8 mouse cellular contexts compared by ENCODE assay signal in genomic region chr4:115000429-115000795, GRCm38 (mm10). TPM values are rescaled to one million over a fixed set of nuclear protein-coding genes. Genes with fewer than 3 reads are reported as not detected.
DNase-seq lines count a peak whose midpoint lies in the region; ATAC-seq lines count a peak whose summit lies in the region.

No protein-coding gene starts in this region.

- H3K4me2 ChIP-seq in neural tube, embryonic 11.5 days (ENCODE audit: low read depth) = peak overlapping the region; percentile 68
- peak overlapping the region; percentile 58 for H3K4me2 ChIP-seq in embryonic facial prominence, embryonic 12.5 days (replicated peaks)
- peak overlapping the region; percentile 74 for H3K4me2 ChIP-seq in neural tube, embryonic 13.5 days

- H3K27me3 ChIP-seq in neural tube, embryonic 11.5 days (ENCODE audit: control insufficient read depth, insufficient read depth, low read length) = no peaks in the 10 kb centered on the region
- no peaks in the 10 kb centered on the region for H3K27me3 ChIP-seq in embryonic facial prominence, embryonic 12.5 days
- H3K27me3 ChIP-seq in limb, embryonic 10.5 days (ENCODE audit: low read depth, poor library complexity, severe bottlenecking) = no peaks in the 10 kb centered on the region
- no peaks in the 10 kb centered on the region for H3K27me3 ChIP-seq in neural tube, embryonic 13.5 days

- H3K4me1 ChIP-seq in neural tube, embryonic 11.5 days (ENCODE audit: control insufficient read depth, insufficient read depth, low read length) = 0 out of 2 replicates have a peak, but pooled peaks cover 5% of the 10 kb centered on the region
- H3K4me1 ChIP-seq in embryonic facial prominence, embryonic 12.5 days = peaks cover 14% of the 10 kb centered on the region
- H3K4me1 ChIP-seq in limb, embryonic 10.5 days = peaks cover 15% of the 10 kb centered on the region
- peaks cover 16% of the 10 kb centered on the region for H3K4me1 ChIP-seq in neural tube, embryonic 13.5 days (replicated peaks)

- peaks cover 2% of the 10 kb centered on the region; the same call in 1 of the 2 replicates for H3K36me3 ChIP-seq in neural tube, embryonic 11.5 days (ENCODE audit: control insufficient read depth, insufficient read depth, low read length)
- peaks cover 13% of the 10 kb centered on the region for H3K36me3 ChIP-seq in embryonic facial prominence, embryonic 12.5 days
- peaks cover 26% of the 10 kb centered on the region for H3K36me3 ChIP-seq in limb, embryonic 10.5 days
- H3K36me3 ChIP-seq in neural tube, embryonic 13.5 days = no peaks in the 10 kb centered on the region

- ATAC-seq in neural tube, embryonic 11.5 days (ENCODE audit: insufficient read depth, low FRiP score, low TSS enrichment) = peak; percentile 14; the same call in 1 of the 2 replicates
- peak; percentile 43; the same call in 1 of the 2 replicates for ATAC-seq in embryonic facial prominence, embryonic 12.5 days (ENCODE audit: insufficient number of reproducible peaks, insufficient read depth, low FRiP score, low TSS enrichment)
- peak; percentile 44 for ATAC-seq in neural tube, embryonic 13.5 days (ENCODE audit: low read depth)

- no peaks in the 10 kb centered on the region for H3K9me3 ChIP-seq in neural tube, embryonic 11.5 days (ENCODE audit: control insufficient read depth, low read length)
- H3K9me3 ChIP-seq in embryonic facial prominence, embryonic 12.5 days = no peaks in the 10 kb centered on the region
- H3K9me3 ChIP-seq in limb, embryonic 10.5 days (replicated peaks) = no peaks in the 10 kb centered on the region
- H3K9me3 ChIP-seq in neural tube, embryonic 13.5 days = no peaks in the 10 kb centered on the region

- WGBS in neural tube, embryonic 11.5 days = 2% methylated on average over 8 of the region's 8 CpGs
- WGBS in embryonic facial prominence, embryonic 12.5 days = 1% methylated on average over 8 of the region's 8 CpGs
- WGBS in limb, embryonic 10.5 days = 2% methylated on average over 8 of the region's 8 CpGs
- 2% methylated on average over 8 of the region's 8 CpGs for WGBS in neural tube, embryonic 13.5 days

- no peak overlapping the region for H3K27ac ChIP-seq in neural tube, embryonic 11.5 days (ENCODE audit: low read depth, low read length)
- H3K27ac ChIP-seq in embryonic facial prominence, embryonic 12.5 days = peak overlapping the region; percentile 69
- H3K27ac ChIP-seq in limb, embryonic 10.5 days = peak overlapping the region; percentile 91
- no peak overlapping the region for H3K27ac ChIP-seq in neural tube, embryonic 13.5 days (replicated peaks)

- DNase-seq in neural tube, embryonic 11.5 days (ENCODE audit: low spot score) = no peak
- no peak for DNase-seq in neural tube, embryonic 10.5 days (ENCODE audit: extremely low spot score, low spot score)
- DNase-seq in limb, embryonic 10.5 days (ENCODE audit: low spot score) = no peak
- DNase-seq in layer of hippocampus, adult 18-20 months (ENCODE audit: low spot score in 2 of 2) = no peak
- DNase-seq in spleen, adult 18-20 months = no peak
- DNase-seq in ovary, postnatal 36 days (ENCODE audit: low spot score) = no peak

- peak overlapping the region; percentile 70 for H3K9ac ChIP-seq in neural tube, embryonic 11.5 days (ENCODE audit: low read length)
- H3K9ac ChIP-seq in embryonic facial prominence, embryonic 12.5 days = peak overlapping the region; percentile 50
- peak overlapping the region; percentile 62 for H3K9ac ChIP-seq in neural tube, embryonic 13.5 days

- H3K4me3 ChIP-seq in neural tube, embryonic 11.5 days (ENCODE audit: low read depth, low read length) = peak overlapping the region; percentile 74
- peak overlapping the region; percentile 61 for H3K4me3 ChIP-seq in embryonic facial prominence, embryonic 12.5 days
- H3K4me3 ChIP-seq in limb, embryonic 10.5 days = peak overlapping the region; percentile 71
- peak overlapping the region; percentile 58 for H3K4me3 ChIP-seq in neural tube, embryonic 13.5 days

RNA-seq across cellular contexts. Expression of gene Stil, which starts 0.5 kb away (rescaled TPM):
- polyA plus RNA-seq in neural tube, embryonic 11.5 days (2014; fragmentation: Nextera tagmentation; extraction: Ambion mirVana) = 15.3 and 18.9 TPM in 2 replicates
- 13.2 and 17.7 TPM in 2 replicates for polyA plus RNA-seq in embryonic facial prominence, embryonic 12.5 days (2016; fragmentation: Nextera tagmentation; extraction: Ambion mirVana)
- 16.9 and 19.8 TPM in 2 replicates for polyA plus RNA-seq in limb, embryonic 10.5 days (2016; fragmentation: Nextera tagmentation; extraction: Ambion mirVana)
- polyA plus RNA-seq in neural tube, embryonic 13.5 days (2015; fragmentation: Nextera tagmentation; extraction: Ambion mirVana) = 1.9 and 3.0 TPM in 2 replicates
- total RNA-seq in layer of hippocampus, adult 18-20 months (2021) = under 1 TPM; 0.15 to 0.20 TPM

RNA-seq across cellular contexts. Expression of gene Cmpk1, which starts 13.4 kb away (rescaled TPM):
- polyA plus RNA-seq in neural tube, embryonic 11.5 days (2014; fragmentation: Nextera tagmentation; extraction: Ambion mirVana) = 141 and 150 TPM in 2 replicates
- polyA plus RNA-seq in embryonic facial prominence, embryonic 12.5 days (2016; fragmentation: Nextera tagmentation; extraction: Ambion mirVana) = 95.3 and 106 TPM in 2 replicates
- polyA plus RNA-seq in limb, embryonic 10.5 days (2016; fragmentation: Nextera tagmentation; extraction: Ambion mirVana) = 61.3 and 69.6 TPM in 2 replicates
- polyA plus RNA-seq in neural tube, embryonic 13.5 days (2015; fragmentation: Nextera tagmentation; extraction: Ambion mirVana) = 188 and 199 TPM in 2 replicates
- total RNA-seq in layer of hippocampus, adult 18-20 months (2021) = 10 to 100 TPM; 64.1 to 68.5 TPM

RNA-seq across cellular contexts. Expression of gene Tal1, which starts 55.8 kb away (rescaled TPM):
- 6.7 and 7.5 TPM in 2 replicates for polyA plus RNA-seq in neural tube, embryonic 11.5 days (2014; fragmentation: Nextera tagmentation; extraction: Ambion mirVana)
- polyA plus RNA-seq in embryonic facial prominence, embryonic 12.5 days (2016; fragmentation: Nextera tagmentation; extraction: Ambion mirVana) = 2.3 and 2.5 TPM in 2 replicates
- 1.7 TPM in 2 replicates for polyA plus RNA-seq in limb, embryonic 10.5 days (2016; fragmentation: Nextera tagmentation; extraction: Ambion mirVana)
- polyA plus RNA-seq in neural tube, embryonic 13.5 days (2015; fragmentation: Nextera tagmentation; extraction: Ambion mirVana) = 1.9 and 2.0 TPM in 2 replicates
- 1 to 10 TPM in 1 of 2 experiments, under 1 TPM in 1; 0.84 to 1.3 TPM for total RNA-seq in layer of hippocampus, adult 18-20 months (2021)

Comparison
In these comparisons a context has a peak if more than half of its experiments do, and no peak if none do; other contexts are left out.
1. H3K27ac ChIP-seq: peak in embryonic facial prominence, embryonic 12.5 days (single experiment) and limb, embryonic 10.5 days (single experiment); none in neural tube, embryonic 11.5 days (single experiment) and neural tube, embryonic 13.5 days (single experiment).
2. Peak in every context shown above with its lines, with median percentiles within 50 percentile points of each other: ATAC-seq, H3K4me2 ChIP-seq, H3K4me3 ChIP-seq and H3K9ac ChIP-seq.